Mouse (Mus musculus) liver, adult 2 months (tissue): ENCODE results near the gene Ralgds. TPM values are rescaled to one million over a fixed set of nuclear protein-coding genes. Genes with fewer than 3 reads are reported as not detected.
A peak's percentile ranks its signal among the peaks of the same experiment; 100 is the strongest.
"Not testable (repeated sequence)": the region's sequence is repeated elsewhere in the genome, so short reads cannot be mapped to it uniquely, and the experiment has no call there.

Experiments
- DNase-seq: peaks from one replicate; pipeline ENCODE4 v3.0.0-alpha.2; 2011; ENCODE audit warnings: low read depth, low spot score; ENCODE audit errors: extremely low read depth
- H3K27ac ChIP-seq: fragments of 200-500 bp; replicated peaks from 2 replicates; pipeline ENCODE4 v1.5.1; 2012; ENCODE audit warnings: low read depth, mild to moderate bottlenecking, control low read depth, inconsistent platforms, low read length; ENCODE audit not compliant: insufficient read depth
- H3K27me3 ChIP-seq: fragments of 200-500 bp; 2 replicates; pipeline ENCODE4 v1.6.1; 2012; ENCODE audit warnings: mild to moderate bottlenecking, moderate library complexity, low read length, inconsistent platforms; ENCODE audit not compliant: control insufficient read depth, insufficient read depth
- H3K36me3 ChIP-seq: fragments of 200-500 bp; 2 replicates; pipeline ENCODE4 v1.6.1; 2012; ENCODE audit warnings: low read length, inconsistent platforms; ENCODE audit not compliant: control insufficient read depth, insufficient read depth
- H3K4me1 ChIP-seq: fragments of 200-500 bp; 2 replicates; pipeline ENCODE4 v1.6.1; 2011; ENCODE audit warnings: low read length; ENCODE audit not compliant: control insufficient read depth, insufficient read depth
- H3K4me3 ChIP-seq: fragments of 200-500 bp; 2 replicates; pipeline ENCODE4 v1.5.1; 2011; ENCODE audit warnings: low read depth, mild to moderate bottlenecking, control low read depth, low read length, moderate library complexity; ENCODE audit not compliant: insufficient read depth
- H3K79me2 ChIP-seq: fragments of 200-500 bp; 2 replicates; pipeline ENCODE4 v1.6.1; 2012; ENCODE audit warnings: inconsistent platforms, mild to moderate bottlenecking, low read length, moderate library complexity; ENCODE audit not compliant: control insufficient read depth, insufficient read depth
- H3K9ac ChIP-seq: fragments of 200-500 bp; 2 replicates; pipeline ENCODE4 v1.6.1; 2012; ENCODE audit warnings: low read depth, mild to moderate bottlenecking, control low read depth, inconsistent platforms, low read length
- CTCF ChIP-seq: fragments of 200-500 bp; IDR thresholded peaks from 2 replicates; pipeline ENCODE4 v1.5.1; 2011; ENCODE audit warnings: low read depth, low read length, control low read depth
- POLR2A ChIP-seq: fragments of 200-500 bp; IDR thresholded peaks from 2 replicates; pipeline ENCODE4 v1.6.1; 2011; ENCODE audit warnings: low read length, control low read depth; ENCODE audit not compliant: insufficient read depth; ENCODE audit errors: extremely low read depth
- WGBS: fragments of 180-500 bp; shearing (Covaris S2); methylation state at CpG from one replicate; pipeline ENCODE4 v1.1.7; 2018; 5-methylcytosine and 5-hydroxymethylcytosine counted together
- polyA plus RNA-seq: library from polyadenylated mRNA; depleted of rRNA; stranded (reverse); fragments of >200 nt; gene quantifications from 2 replicates; pipeline ENCODE4 v1.2.3, GENCODE M21; 2012
- total RNA-seq: library from RNA; depleted of rRNA; stranded (reverse); fragments of >200 nt; gene quantifications from 2 replicates; pipeline ENCODE4 v1.2.3, GENCODE M21; 2014

Ralgds gene
- total and polyA plus RNA-seq, 2 experiments, result 1.1 to 3.0 TPM

GRCm38 (mm10) chr2:28506291-28506690 is 6.6 kb upstream of the Ralgds start:
- no peak overlapping the region for H3K27ac ChIP-seq
- 83% methylated on average over 6 of the region's 6 CpGs for WGBS

GRCm38 (mm10) chr2:28511600-28511999 is 1.3 kb upstream of the Ralgds start:
- 58% methylated on average over 5 of the region's 5 CpGs for WGBS
- not testable (repeated sequence) for H3K79me2 ChIP-seq, H3K27me3 ChIP-seq

More at GRCm38 (mm10) chr2:28506291-28506690, 6.6 kb upstream of the Ralgds start:
- no peaks in the 10 kb centered on the region for H3K79me2 ChIP-seq
- H3K27me3 ChIP-seq, result 0 out of 2 replicates have a peak, but pooled peaks cover 2% of the 10 kb centered on the region
- no peaks in the 10 kb centered on the region for H3K36me3 ChIP-seq
- DNase-seq, result no peak
- H3K4me3 ChIP-seq, result no peak overlapping the region
- H3K9ac ChIP-seq, result no peak overlapping the region
- TF ChIP-seq CTCF (no peak), POLR2A (no peak)
- H3K4me1 ChIP-seq, result no peaks in the 10 kb centered on the region

GRCm38 (mm10) chr2:28513431-28514370 is 776 bp downstream of the Ralgds start:
- no peaks in the 10 kb centered on the region for H3K79me2 ChIP-seq
- H3K4me3 ChIP-seq, result peak overlapping the region; percentile 52; the same call in 1 of the 2 replicates
- 9% methylated on average over 47 of the region's 47 CpGs for WGBS
- TF ChIP-seq POLR2A (no peak), CTCF (no peak)
- H3K27ac ChIP-seq, result no peak overlapping the region
- peaks cover 4% of the 10 kb centered on the region for H3K4me1 ChIP-seq
- no peaks in the 10 kb centered on the region for H3K36me3 ChIP-seq
- peak overlapping the region; percentile 44; the same call in 1 of the 2 replicates for H3K9ac ChIP-seq
- no peaks in the 10 kb centered on the region for H3K27me3 ChIP-seq
- no peak for DNase-seq

More at GRCm38 (mm10) chr2:28511600-28511999, 1.3 kb upstream of the Ralgds start:
- H3K4me1 ChIP-seq, H3K9ac ChIP-seq, DNase-seq, H3K36me3 ChIP-seq, H3K4me3 ChIP-seq, H3K27ac ChIP-seq: not testable (repeated sequence)

- peak; percentile 83 for TF ChIP-seq CTCF
- no peak for TF ChIP-seq POLR2A
- Histone ChIP-seq H3K4me1 (peaks cover 4% of the 10 kb centered on the region), H3K36me3 (no peaks in the 10 kb centered on the region), H3K79me2 (no peaks in the 10 kb centered on the region), H3K27ac (no peak overlapping the region), H3K4me3 (no peak overlapping the region), H3K9ac (no peak overlapping the region), H3K27me3 (no peaks in the 10 kb centered on the region)
- 17% methylated on average over 5 of the region's 5 CpGs for WGBS
- DNase-seq, result peak; percentile 25
These were observed 1.6 kb downstream of the Ralgds start for GRCm38 (mm10) chr2:28514489-28514888.

GRCm38 (mm10) chr2:28517206-28517909 is 4.4 kb downstream of the Ralgds start:
- no peak overlapping the region for H3K9ac ChIP-seq
- TF ChIP-seq CTCF, result peak; percentile 96
- no peak for TF ChIP-seq POLR2A
- 22% methylated on average over 5 of the region's 5 CpGs for WGBS
- no peaks in the 10 kb centered on the region for H3K79me2 ChIP-seq
- no peak overlapping the region for H3K4me3 ChIP-seq
- no peak overlapping the region for H3K27ac ChIP-seq
- peak; percentile 84 for DNase-seq
- H3K4me1 ChIP-seq, result peaks cover 4% of the 10 kb centered on the region
- H3K36me3 ChIP-seq, result no peaks in the 10 kb centered on the region
- no peaks in the 10 kb centered on the region for H3K27me3 ChIP-seq

- Histone ChIP-seq H3K27me3 (no peaks in the 10 kb centered on the region), H3K27ac (no peak overlapping the region), H3K79me2 (no peaks in the 10 kb centered on the region), H3K9ac (no peak overlapping the region), H3K4me1 (peaks cover 4% of the 10 kb centered on the region), H3K4me3 (no peak overlapping the region), H3K36me3 (no peaks in the 10 kb centered on the region)
- no peak for TF ChIP-seq CTCF
- no peak for TF ChIP-seq POLR2A
- no peak for DNase-seq
- 83% methylated on average over 2 of the region's 2 CpGs for WGBS
These were observed 5.3 kb downstream of the Ralgds start for GRCm38 (mm10) chr2:28518231-28518630.
